Mouse (Mus musculus): Measurements from ENCODE around the gene Zan.

Zan gene

GRCm38 (mm10) chr5:137510573-137511390 is 33.9 kb upstream of the Zan start:
- TF ChIP-seq GATA4 (IDR thresholded peaks at IDR 0.05; ENCODE audit: insufficient replicate concordance, low read length): no peak

GRCm38 (mm10) chr5:137510014-137510501 is 33.2 kb upstream of the Zan start:
- no peak for TF ChIP-seq GATA4 (IDR thresholded peaks at IDR 0.05; ENCODE audit: insufficient replicate concordance, low read length)

- no peak for TF ChIP-seq GATA4 (IDR thresholded peaks at IDR 0.05; ENCODE audit: insufficient replicate concordance, low read length)
Observed at GRCm38 (mm10) chr5:137504041-137504440, 27.2 kb upstream of the Zan start.

- no peak for TF ChIP-seq GATA4 (IDR thresholded peaks at IDR 0.05; ENCODE audit: insufficient replicate concordance, low read length)
Observed at GRCm38 (mm10) chr5:137502667-137503110, 25.8 kb upstream of the Zan start.

- TF ChIP-seq GATA4 (IDR thresholded peaks at IDR 0.05; ENCODE audit: insufficient replicate concordance, low read length): peak; percentile 98; the same call in 1 of the 2 replicates
Observed at GRCm38 (mm10) chr5:137501709-137502666, 25.1 kb upstream of the Zan start, which contains the start of gene Pop7. Gene Pop7, minus strand, starts transcription at chr5:137502518.

GRCm38 (mm10) chr5:137500186-137500585 is 23.3 kb upstream of the Zan start:
- TF ChIP-seq GATA4 (IDR thresholded peaks at IDR 0.05; ENCODE audit: insufficient replicate concordance, low read length): no peak

- TF ChIP-seq GATA4 (IDR thresholded peaks at IDR 0.05; ENCODE audit: insufficient replicate concordance, low read length): no peak
Observed at GRCm38 (mm10) chr5:137493831-137494230, 17.0 kb upstream of the Zan start.

- no peak for TF ChIP-seq GATA4 (IDR thresholded peaks at IDR 0.05; ENCODE audit: insufficient replicate concordance, low read length)
Observed at GRCm38 (mm10) chr5:137491559-137491958, 14.7 kb upstream of the Zan start.

GRCm38 (mm10) chr5:137487616-137488015 is 10.8 kb upstream of the Zan start:
- TF ChIP-seq GATA4 (IDR thresholded peaks at IDR 0.05; ENCODE audit: insufficient replicate concordance, low read length): no peak

GRCm38 (mm10) chr5:137485851-137486155 is 8.9 kb upstream of the Zan start:
- no peak for TF ChIP-seq GATA4 (IDR thresholded peaks at IDR 0.05; ENCODE audit: insufficient replicate concordance, low read length)

GRCm38 (mm10) chr5:137485071-137485850 is 8.4 kb upstream of the Zan start:
- no peak for TF ChIP-seq GATA4 (IDR thresholded peaks at IDR 0.05; ENCODE audit: insufficient replicate concordance, low read length)

- no peak for TF ChIP-seq GATA4 (IDR thresholded peaks at IDR 0.05; ENCODE audit: insufficient replicate concordance, low read length)
Observed at GRCm38 (mm10) chr5:137481897-137482296, 5.0 kb upstream of the Zan start.

- TF ChIP-seq GATA4 (IDR thresholded peaks at IDR 0.05; ENCODE audit: insufficient replicate concordance, low read length): no peak
Observed at GRCm38 (mm10) chr5:137481138-137481537, 4.3 kb upstream of the Zan start.

GRCm38 (mm10) chr5:137474351-137474750 is 2.5 kb downstream of the Zan start:
- no peak for TF ChIP-seq GATA4 (IDR thresholded peaks at IDR 0.05; ENCODE audit: insufficient replicate concordance, low read length)
